Mouse (Mus musculus): ENCODE measurements around the gene Fam198b.

DNA sequence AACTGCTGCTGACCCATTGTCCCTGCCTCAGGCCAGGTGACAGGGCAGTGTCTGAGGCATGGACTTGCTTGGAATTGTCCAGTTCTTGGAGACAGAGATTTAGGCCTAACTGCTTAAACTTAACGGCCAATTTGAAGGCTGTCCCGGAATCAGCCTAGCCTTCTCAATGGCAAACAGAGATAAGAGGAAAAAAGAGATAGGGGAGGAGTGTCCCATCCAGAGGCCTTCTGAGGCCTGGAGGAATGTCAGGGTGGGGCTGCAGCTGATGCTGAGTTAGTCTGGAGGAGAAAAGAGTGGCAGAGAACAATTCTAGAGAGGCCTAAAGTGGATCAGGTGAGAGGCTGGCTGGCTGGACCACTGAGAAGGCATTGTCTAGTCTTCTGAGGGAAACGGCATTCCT is 32.2 kb upstream of the Fam198b start:
- TF ChIP-seq CTCF (IDR thresholded peaks at IDR 0.05; ENCODE audit: low read depth, low read length) = no peak
- TF ChIP-seq POLR2A (IDR thresholded peaks at IDR 0.05; ENCODE audit: insufficient read depth, low read length) = no peak
